Mouse (Mus musculus) bone marrow, adult 2 months (tissue): Measurements from ENCODE around the gene Rpp30. TPM values are rescaled to one million over a fixed set of nuclear protein-coding genes. Genes with fewer than 3 reads are reported as not detected.

Experiments
- H3K27ac ChIP-seq: fragments of 200-500 bp; 2 replicates; pipeline ENCODE4 v1.5.1; 2012; ENCODE audit warnings: low read depth, mild to moderate bottlenecking, control low read depth, inconsistent platforms, low read length; ENCODE audit not compliant: control insufficient read depth, poor library complexity, insufficient read depth
- H3K4me1 ChIP-seq: fragments of 200-500 bp; 2 replicates; pipeline ENCODE4 v1.6.1; 2011; ENCODE audit warnings: low read length; ENCODE audit not compliant: control insufficient read depth, insufficient read depth
- H3K4me3 ChIP-seq: fragments of 200-500 bp; replicated peaks from 2 replicates; pipeline ENCODE3; 2011; ENCODE audit warnings: mild to moderate bottlenecking, low read depth, low read length, control low read depth; ENCODE audit not compliant: control insufficient read depth
- CTCF ChIP-seq: fragments of 200-500 bp; IDR thresholded peaks from 2 replicates; pipeline ENCODE4 v1.5.1; 2011; ENCODE audit warnings: low read length, control low read depth; ENCODE audit not compliant: control insufficient read depth, insufficient read depth
- POLR2A ChIP-seq: fragments of 200-500 bp; IDR thresholded peaks from 2 replicates; pipeline ENCODE4 v1.6.1; 2011; ENCODE audit warnings: low read depth, mild to moderate bottlenecking, control low read depth, low read length, borderline replicate concordance; ENCODE audit not compliant: control insufficient read depth
- WGBS: fragments of 180-500 bp; shearing (Covaris S2); methylation state at CpG from one replicate; pipeline ENCODE4 v1.1.7; 2018; 5-methylcytosine and 5-hydroxymethylcytosine counted together
- polyA plus RNA-seq: library from polyadenylated mRNA; stranded (reverse); fragments of >200 nt; gene quantifications from 2 replicates; pipeline ENCODE4 v1.2.4, GENCODE M21; 2011; ENCODE audit warnings: low replicate concordance; ENCODE audit not compliant: missing spikeins, insufficient read depth, insufficient read length

The Rpp30 gene
- polyA plus RNA-seq, 1 experiment: 7.5 TPM

GRCm38 (mm10) chr19:36097194-36097593, 13.7 kb downstream of the Rpp30 start:
- TF ChIP-seq POLR2A: no peak
- no peak for TF ChIP-seq CTCF
- 70% methylated on average over 3 of the region's 3 CpGs for whole genome bisulfite sequencing
- Histone ChIP-seq H3K4me3 (no peak overlapping the region), H3K4me1 (no peaks in the 10 kb centered on the region), H3K27ac (no peak overlapping the region)

GRCm38 (mm10) chr19:36098265-36098664, 14.7 kb downstream of the Rpp30 start:
- TF ChIP-seq POLR2A (no peak), CTCF (no peak)
- Histone ChIP-seq H3K27ac (no peak overlapping the region), H3K4me1 (no peaks in the 10 kb centered on the region), H3K4me3 (no peak overlapping the region)
- 86% methylated on average over 1 of the region's 1 CpGs for WGBS

- WGBS: 90% methylated on average over 7 of the region's 7 CpGs
- no peaks in the 10 kb centered on the region for H3K4me1 ChIP-seq
- TF ChIP-seq POLR2A (no peak), CTCF (no peak)
- H3K4me3 ChIP-seq: no peak overlapping the region
- H3K27ac ChIP-seq: no peak overlapping the region
Observed at GRCm38 (mm10) chr19:36098916-36099315, 15.4 kb downstream of the Rpp30 start.

- Histone ChIP-seq H3K4me3 (no peak overlapping the region), H3K27ac (no peak overlapping the region), H3K4me1 (no peaks in the 10 kb centered on the region)
- no peak for TF ChIP-seq CTCF
- 34% methylated on average over 5 of the region's 5 CpGs for WGBS
Observed at GRCm38 (mm10) chr19:36103909-36104308, 20.4 kb downstream of the Rpp30 start.

- TF ChIP-seq CTCF (no peak), POLR2A (no peak)
- no peak overlapping the region for H3K4me3 ChIP-seq
- no peaks in the 10 kb centered on the region for H3K4me1 ChIP-seq
- 84% methylated on average over 26 of the region's 26 CpGs for WGBS
- no peak overlapping the region for H3K27ac ChIP-seq
Observed at GRCm38 (mm10) chr19:36109318-36109944, 25.9 kb downstream of the Rpp30 start.

DNA sequence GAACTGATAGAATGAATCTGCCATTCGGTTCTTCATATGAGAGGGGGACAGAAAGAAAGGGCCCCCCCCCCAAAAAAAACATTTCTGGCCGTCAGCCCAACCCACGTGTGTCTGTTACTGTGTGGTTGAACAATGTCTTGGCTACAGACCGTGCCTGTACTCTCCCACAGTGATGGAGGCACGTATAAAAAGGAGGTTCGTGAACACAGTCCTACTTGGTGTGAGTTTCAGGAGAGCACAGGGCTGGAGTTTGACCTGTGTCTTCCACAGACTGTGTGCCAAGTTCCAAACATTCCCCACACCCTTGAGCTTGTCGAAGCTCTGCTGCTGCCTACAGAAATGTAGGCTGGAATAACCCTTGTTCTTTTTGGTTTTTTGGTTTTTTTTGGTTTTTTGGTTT, 26.9 kb downstream of the Rpp30 start:
- WGBS: 55% methylated on average over 7 of the region's 7 CpGs
- Histone ChIP-seq H3K4me1 (no peaks in the 10 kb centered on the region), H3K27ac (no peak overlapping the region), H3K4me3 (no peak overlapping the region)
- TF ChIP-seq CTCF (no peak), POLR2A (no peak)

GRCm38 (mm10) chr19:36111054-36111895, 27.8 kb downstream of the Rpp30 start:
- Histone ChIP-seq H3K4me1 (no peaks in the 10 kb centered on the region), H3K27ac (no peak overlapping the region), H3K4me3 (no peak overlapping the region)
- WGBS: 39% methylated on average over 7 of the region's 7 CpGs
- TF ChIP-seq CTCF: no peak
- TF ChIP-seq POLR2A: no peak

- Histone ChIP-seq H3K4me1 (no peaks in the 10 kb centered on the region), H3K4me3 (no peak overlapping the region), H3K27ac (no peak overlapping the region)
- WGBS: 73% methylated on average over 17 of the region's 17 CpGs
- TF ChIP-seq CTCF (no peak), POLR2A (no peak)
Observed at GRCm38 (mm10) chr19:36112007-36112406, 28.5 kb downstream of the Rpp30 start.

GRCm38 (mm10) chr19:36116185-36116584, 32.7 kb downstream of the Rpp30 start:
- TF ChIP-seq CTCF: no peak
- 80% methylated on average over 4 of the region's 4 CpGs for WGBS
- H3K4me3 ChIP-seq: no peak overlapping the region
- no peaks in the 10 kb centered on the region for H3K4me1 ChIP-seq
- H3K27ac ChIP-seq: no peak overlapping the region
